Mouse (Mus musculus): ENCODE measurements around the gene Ccdc191. TPM values are rescaled to one million over a fixed set of nuclear protein-coding genes. Genes with fewer than 3 reads are reported as not detected.

Ccdc191 gene
- polyA plus RNA-seq, 1 experiment from 2014 or later: 13.2 TPM

- Histone ChIP-seq H3K27me3 (ENCODE audit: control insufficient read depth, insufficient read depth, low read length) (no peaks in the 10 kb centered on the region), H3K36me3 (ENCODE audit: control insufficient read depth, insufficient read depth, low read length) (no peaks in the 10 kb centered on the region), H3K9ac (ENCODE audit: low read length) (no peak overlapping the region), H3K4me1 (ENCODE audit: control insufficient read depth, insufficient read depth, low read length) (no peaks in the 10 kb centered on the region), H3K9me3 (replicated peaks; ENCODE audit: control insufficient read depth, low read length) (no peaks in the 10 kb centered on the region), H3K4me2 (ENCODE audit: low read depth, low read length) (no peak overlapping the region), H3K27ac (ENCODE audit: low read length) (no peak overlapping the region), H3K4me3 (replicated peaks; ENCODE audit: low read length) (no peak overlapping the region)
- 55% methylated on average over 3 of the region's 3 CpGs for WGBS
- no peak for ATAC-seq (ENCODE audit: insufficient read depth, low FRiP score)
These were observed 45.8 kb downstream of the Ccdc191 start for GRCm38 (mm10) chr16:43935367-43935766.

GRCm38 (mm10) chr16:43935892-43936291 lies 46.3 kb downstream of the Ccdc191 start:
- H3K27ac ChIP-seq (ENCODE audit: low read length): no peak overlapping the region
- no peaks in the 10 kb centered on the region for H3K9me3 ChIP-seq (replicated peaks; ENCODE audit: control insufficient read depth, low read length)
- 47% methylated on average over 3 of the region's 3 CpGs for WGBS
- no peak for ATAC-seq (ENCODE audit: insufficient read depth, low FRiP score)
- H3K36me3 ChIP-seq (ENCODE audit: control insufficient read depth, insufficient read depth, low read length): no peaks in the 10 kb centered on the region
- no peak overlapping the region for H3K4me3 ChIP-seq (replicated peaks; ENCODE audit: low read length)
- H3K4me2 ChIP-seq (ENCODE audit: low read depth, low read length): no peak overlapping the region
- no peaks in the 10 kb centered on the region for H3K4me1 ChIP-seq (ENCODE audit: control insufficient read depth, insufficient read depth, low read length)
- no peak overlapping the region for H3K9ac ChIP-seq (ENCODE audit: low read length)
- no peaks in the 10 kb centered on the region for H3K27me3 ChIP-seq (ENCODE audit: control insufficient read depth, insufficient read depth, low read length)

- Histone ChIP-seq H3K27ac (ENCODE audit: low read length) (no peak overlapping the region), H3K9me3 (replicated peaks; ENCODE audit: control insufficient read depth, low read length) (no peaks in the 10 kb centered on the region), H3K36me3 (ENCODE audit: control insufficient read depth, insufficient read depth, low read length) (no peaks in the 10 kb centered on the region), H3K27me3 (ENCODE audit: control insufficient read depth, insufficient read depth, low read length) (no peaks in the 10 kb centered on the region), H3K4me1 (ENCODE audit: control insufficient read depth, insufficient read depth, low read length) (0 out of 2 replicates have a peak, but pooled peaks cover 2% of the 10 kb centered on the region), H3K4me2 (ENCODE audit: low read depth, low read length) (no peak overlapping the region), H3K9ac (ENCODE audit: low read length) (no peak overlapping the region), H3K4me3 (replicated peaks; ENCODE audit: low read length) (no peak overlapping the region)
- ATAC-seq (ENCODE audit: insufficient read depth, low FRiP score): no peak
- WGBS: 85% methylated on average over 4 of the region's 4 CpGs
These were observed 51.2 kb downstream of the Ccdc191 start for GRCm38 (mm10) chr16:43940846-43941245.

GRCm38 (mm10) chr16:43945351-43945750 lies 55.8 kb downstream of the Ccdc191 start:
- H3K27ac ChIP-seq (ENCODE audit: low read length): no peak overlapping the region
- H3K36me3 ChIP-seq (ENCODE audit: control insufficient read depth, insufficient read depth, low read length): no peaks in the 10 kb centered on the region
- H3K9me3 ChIP-seq (replicated peaks; ENCODE audit: control insufficient read depth, low read length): no peaks in the 10 kb centered on the region
- H3K9ac ChIP-seq (ENCODE audit: low read length): no peak overlapping the region
- H3K4me3 ChIP-seq (replicated peaks; ENCODE audit: low read length): no peak overlapping the region
- no peak for ATAC-seq (ENCODE audit: insufficient read depth, low FRiP score)
- 0 out of 2 replicates have a peak, but pooled peaks cover 3% of the 10 kb centered on the region for H3K4me1 ChIP-seq (ENCODE audit: control insufficient read depth, insufficient read depth, low read length)
- no peaks in the 10 kb centered on the region for H3K27me3 ChIP-seq (ENCODE audit: control insufficient read depth, insufficient read depth, low read length)
- WGBS: 55% methylated on average over 3 of the region's 3 CpGs
- H3K4me2 ChIP-seq (ENCODE audit: low read depth, low read length): no peak overlapping the region

- Histone ChIP-seq H3K36me3 (ENCODE audit: control insufficient read depth, insufficient read depth, low read length) (no peaks in the 10 kb centered on the region), H3K9ac (ENCODE audit: low read length) (no peak overlapping the region), H3K4me3 (replicated peaks; ENCODE audit: low read length) (no peak overlapping the region), H3K27me3 (ENCODE audit: control insufficient read depth, insufficient read depth, low read length) (no peaks in the 10 kb centered on the region), H3K9me3 (replicated peaks; ENCODE audit: control insufficient read depth, low read length) (no peaks in the 10 kb centered on the region), H3K4me1 (ENCODE audit: control insufficient read depth, insufficient read depth, low read length) (0 out of 2 replicates have a peak, but pooled peaks cover 3% of the 10 kb centered on the region), H3K4me2 (ENCODE audit: low read depth, low read length) (no peak overlapping the region), H3K27ac (ENCODE audit: low read length) (no peak overlapping the region)
- no peak for ATAC-seq (ENCODE audit: insufficient read depth, low FRiP score)
- 45% methylated on average over 3 of the region's 3 CpGs for WGBS
These were observed 56.3 kb downstream of the Ccdc191 start for GRCm38 (mm10) chr16:43945869-43946268.

- Histone ChIP-seq H3K9ac (ENCODE audit: low read length) (no peak overlapping the region), H3K9me3 (replicated peaks; ENCODE audit: control insufficient read depth, low read length) (no peaks in the 10 kb centered on the region), H3K27me3 (ENCODE audit: control insufficient read depth, insufficient read depth, low read length) (no peaks in the 10 kb centered on the region), H3K4me1 (ENCODE audit: control insufficient read depth, insufficient read depth, low read length) (0 out of 2 replicates have a peak, but pooled peaks cover 4% of the 10 kb centered on the region), H3K36me3 (ENCODE audit: control insufficient read depth, insufficient read depth, low read length) (no peaks in the 10 kb centered on the region), H3K27ac (ENCODE audit: low read length) (no peak overlapping the region), H3K4me2 (ENCODE audit: low read depth, low read length) (no peak overlapping the region), H3K4me3 (replicated peaks; ENCODE audit: low read length) (no peak overlapping the region)
- ATAC-seq (ENCODE audit: insufficient read depth, low FRiP score): peak; percentile 68; the same call in 1 of the 2 replicates
- WGBS: 52% methylated on average over 4 of the region's 4 CpGs
These were observed 62.0 kb downstream of the Ccdc191 start for GRCm38 (mm10) chr16:43951591-43951990.

GRCm38 (mm10) chr16:43954913-43955312 lies 65.3 kb downstream of the Ccdc191 start:
- no peak overlapping the region for H3K4me2 ChIP-seq (ENCODE audit: low read depth, low read length)
- H3K4me1 ChIP-seq (ENCODE audit: control insufficient read depth, insufficient read depth, low read length): 0 out of 2 replicates have a peak, but pooled peaks cover 4% of the 10 kb centered on the region
- H3K9me3 ChIP-seq (replicated peaks; ENCODE audit: control insufficient read depth, low read length): no peaks in the 10 kb centered on the region
- no peak overlapping the region for H3K27ac ChIP-seq (ENCODE audit: low read length)
- WGBS: 45% methylated on average over 6 of the region's 6 CpGs
- H3K27me3 ChIP-seq (ENCODE audit: control insufficient read depth, insufficient read depth, low read length): no peaks in the 10 kb centered on the region
- no peaks in the 10 kb centered on the region for H3K36me3 ChIP-seq (ENCODE audit: control insufficient read depth, insufficient read depth, low read length)
- H3K9ac ChIP-seq (ENCODE audit: low read length): no peak overlapping the region
- H3K4me3 ChIP-seq (replicated peaks; ENCODE audit: low read length): no peak overlapping the region
- ATAC-seq (ENCODE audit: insufficient read depth, low FRiP score): no peak; the same call in 1 of the 2 replicates

GRCm38 (mm10) chr16:43958038-43958437 lies 68.4 kb downstream of the Ccdc191 start:
- no peak for ATAC-seq (ENCODE audit: insufficient read depth, low FRiP score)
- H3K4me2 ChIP-seq (ENCODE audit: low read depth, low read length): no peak overlapping the region
- WGBS: 89% methylated on average over 4 of the region's 4 CpGs
- H3K4me3 ChIP-seq (replicated peaks; ENCODE audit: low read length): no peak overlapping the region
- H3K4me1 ChIP-seq (ENCODE audit: control insufficient read depth, insufficient read depth, low read length): 0 out of 2 replicates have a peak, but pooled peaks cover 4% of the 10 kb centered on the region
- no peak overlapping the region for H3K27ac ChIP-seq (ENCODE audit: low read length)
- H3K36me3 ChIP-seq (ENCODE audit: control insufficient read depth, insufficient read depth, low read length): no peaks in the 10 kb centered on the region
- no peaks in the 10 kb centered on the region for H3K9me3 ChIP-seq (replicated peaks; ENCODE audit: control insufficient read depth, low read length)
- H3K9ac ChIP-seq (ENCODE audit: low read length): no peak overlapping the region
- H3K27me3 ChIP-seq (ENCODE audit: control insufficient read depth, insufficient read depth, low read length): no peaks in the 10 kb centered on the region

GRCm38 (mm10) chr16:43963291-43963690 lies 73.7 kb downstream of the Ccdc191 start:
- Histone ChIP-seq H3K27ac (ENCODE audit: low read length) (no peak overlapping the region), H3K36me3 (ENCODE audit: control insufficient read depth, insufficient read depth, low read length) (no peaks in the 10 kb centered on the region), H3K4me2 (ENCODE audit: low read depth, low read length) (no peak overlapping the region), H3K9ac (ENCODE audit: low read length) (no peak overlapping the region), H3K9me3 (replicated peaks; ENCODE audit: control insufficient read depth, low read length) (no peaks in the 10 kb centered on the region), H3K4me1 (ENCODE audit: control insufficient read depth, insufficient read depth, low read length) (no peaks in the 10 kb centered on the region), H3K27me3 (ENCODE audit: control insufficient read depth, insufficient read depth, low read length) (no peaks in the 10 kb centered on the region), H3K4me3 (replicated peaks; ENCODE audit: low read length) (no peak overlapping the region)
- ATAC-seq (ENCODE audit: insufficient read depth, low FRiP score): no peak
- 92% methylated on average over 9 of the region's 9 CpGs for WGBS

Data from stomach, embryonic 16.5 days (tissue).